Mouse (Mus musculus) testis, adult 2 months (tissue): ENCODE data around the gene Cers1. TPM values are rescaled to one million over a fixed set of nuclear protein-coding genes. Genes with fewer than 3 reads are reported as not detected.

Experiments
- H3K27ac ChIP-seq: fragments of 200-500 bp; 2 replicates; pipeline ENCODE4 v1.5.1; 2012; ENCODE audit warnings: low read depth, low read length; ENCODE audit not compliant: control insufficient read depth, insufficient read depth
- H3K27me3 ChIP-seq: fragments of 200-500 bp; 2 replicates; pipeline ENCODE4 v1.6.1; 2012; ENCODE audit warnings: mild to moderate bottlenecking, low read length, moderate library complexity; ENCODE audit not compliant: control insufficient read depth, insufficient read depth
- H3K36me3 ChIP-seq: fragments of 200-500 bp; 2 replicates; pipeline ENCODE4 v1.6.1; 2012; ENCODE audit warnings: mild to moderate bottlenecking, low read length; ENCODE audit not compliant: control insufficient read depth, insufficient read depth
- H3K4me1 ChIP-seq: fragments of 200-500 bp; 2 replicates; pipeline ENCODE4 v1.6.1; 2012; ENCODE audit warnings: low read length; ENCODE audit not compliant: control insufficient read depth, insufficient read depth
- H3K4me3 ChIP-seq: fragments of 200-500 bp; 2 replicates; pipeline ENCODE4 v1.5.1; 2012; ENCODE audit warnings: low read depth, mild to moderate bottlenecking, low read length, moderate library complexity, mixed read lengths; ENCODE audit not compliant: control insufficient read depth
- CTCF ChIP-seq: fragments of 200-500 bp; IDR thresholded peaks from 2 replicates; pipeline ENCODE4 v1.5.1; 2012; ENCODE audit warnings: low read depth, mild to moderate bottlenecking, inconsistent platforms, low read length, moderate library complexity; ENCODE audit not compliant: control insufficient read depth, insufficient read depth, insufficient replicate concordance
- POLR2A ChIP-seq: fragments of 200-500 bp; IDR thresholded peaks from 2 replicates; pipeline ENCODE4 v1.6.1; 2012; ENCODE audit warnings: low read depth, mild to moderate bottlenecking, inconsistent platforms, low read length, moderate library complexity; ENCODE audit not compliant: control insufficient read depth
- polyA plus RNA-seq: library from polyadenylated mRNA; depleted of rRNA; stranded (reverse); fragments of >200 nt; gene quantifications from 2 replicates; pipeline ENCODE4 v1.2.3, GENCODE M21; 2012

The Cers1 gene
- polyA plus RNA-seq, 1 experiment = 0.43 TPM

- Histone ChIP-seq H3K4me3 (no peak overlapping the region), H3K27me3 (no peaks in the 10 kb centered on the region), H3K36me3 (peaks cover 5% of the 10 kb centered on the region), H3K27ac (no peak overlapping the region), H3K4me1 (peaks cover 35% of the 10 kb centered on the region)
- TF ChIP-seq CTCF (no peak), POLR2A (no peak)
These were observed 16.0 kb downstream of the Cers1 start for GRCm38 (mm10) chr8:70331526-70331925.

DNA sequence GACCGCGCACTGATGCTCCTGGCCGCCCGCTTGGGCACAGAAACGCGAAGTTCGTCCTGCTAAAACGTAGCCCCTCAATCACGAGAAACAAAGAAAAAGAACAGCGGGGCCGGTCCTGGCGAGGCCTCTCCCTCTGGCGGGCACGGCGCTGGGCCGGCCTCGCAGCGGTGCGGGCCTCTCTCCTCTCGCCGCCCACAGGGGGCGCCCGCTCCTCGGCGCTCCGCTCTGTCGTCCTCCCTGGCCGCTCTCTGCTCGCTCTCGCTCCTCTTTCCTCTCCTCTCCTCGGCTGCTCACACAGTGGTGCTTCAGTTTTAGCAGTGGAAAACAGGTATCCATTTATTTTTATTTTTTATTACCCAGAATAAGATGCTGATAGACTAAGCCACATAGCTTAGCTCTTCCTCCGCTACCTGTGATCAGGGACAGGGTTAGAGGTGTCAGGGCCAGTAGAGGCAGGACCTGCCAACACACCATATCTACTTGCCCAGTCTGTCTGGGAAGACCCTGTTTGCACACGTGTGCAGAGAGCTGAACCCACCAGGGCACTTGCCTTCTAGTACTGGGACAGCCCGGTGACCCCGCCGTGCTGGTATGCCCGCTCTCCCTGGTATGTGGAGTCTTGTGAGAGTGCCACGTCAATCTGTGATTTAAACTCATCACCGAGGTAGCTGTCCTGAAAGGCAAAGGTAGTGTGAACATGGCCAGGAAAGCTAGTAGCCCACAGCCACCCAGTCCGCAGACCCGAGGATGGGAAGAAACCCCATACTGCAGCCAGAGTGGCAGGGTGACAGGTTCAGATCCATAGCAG is 16.7 kb downstream of the Cers1 start:
- Histone ChIP-seq H3K4me3 (no peak overlapping the region; the same call in 1 of the 2 replicates), H3K36me3 (peaks cover 5% of the 10 kb centered on the region), H3K27ac (no peak overlapping the region), H3K27me3 (no peaks in the 10 kb centered on the region), H3K4me1 (peaks cover 35% of the 10 kb centered on the region)
- TF ChIP-seq POLR2A (no peak), CTCF (peak; percentile 60)

DNA sequence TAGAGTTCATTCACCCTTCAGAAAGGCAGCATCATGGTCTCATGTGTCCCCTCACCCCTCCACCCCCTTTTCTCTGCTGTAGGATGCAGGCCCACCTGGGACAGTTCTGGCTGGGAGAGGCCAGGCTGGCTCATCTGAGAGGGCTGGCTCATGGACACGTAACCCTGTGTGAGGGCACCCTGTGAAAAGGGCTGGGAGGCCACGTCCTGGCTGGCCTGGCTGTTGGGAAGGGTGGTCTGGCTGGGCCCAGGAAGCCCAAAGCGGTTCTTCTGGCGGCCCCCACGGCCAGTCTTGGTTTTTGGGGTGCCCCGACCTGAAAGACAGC is 17.3 kb downstream of the Cers1 start:
- Histone ChIP-seq H3K4me3 (no peak overlapping the region), H3K4me1 (peaks cover 35% of the 10 kb centered on the region), H3K36me3 (peaks cover 5% of the 10 kb centered on the region), H3K27me3 (no peaks in the 10 kb centered on the region), H3K27ac (no peak overlapping the region)
- TF ChIP-seq CTCF (no peak), POLR2A (no peak)

DNA sequence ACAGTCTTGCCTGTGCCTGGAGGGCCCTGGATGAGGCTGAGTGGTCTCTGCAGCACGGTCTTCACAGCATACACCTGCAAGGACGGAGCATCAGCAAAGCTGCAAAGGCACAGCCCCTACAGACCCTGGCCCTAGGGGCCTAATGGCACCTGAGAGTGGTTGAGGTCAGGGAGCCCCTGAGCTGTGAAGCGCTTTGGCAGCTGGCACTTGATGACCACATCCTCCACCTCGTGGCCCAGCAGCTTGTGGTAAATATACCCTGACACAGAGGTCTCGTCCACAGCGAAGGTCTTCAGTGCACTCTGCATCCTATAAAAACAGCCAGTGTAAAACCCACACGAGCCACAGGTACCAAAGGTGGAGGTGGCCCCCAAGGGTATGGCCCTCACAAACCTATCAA is 23.4 kb downstream of the Cers1 start:
- H3K4me3 ChIP-seq = no peak overlapping the region
- no peaks in the 10 kb centered on the region for H3K27me3 ChIP-seq
- no peak for TF ChIP-seq CTCF
- no peak for TF ChIP-seq POLR2A
- H3K27ac ChIP-seq = no peak overlapping the region
- H3K4me1 ChIP-seq = no peaks in the 10 kb centered on the region; the same call in 1 of the 2 replicates
- peaks cover 3% of the 10 kb centered on the region for H3K36me3 ChIP-seq

DNA sequence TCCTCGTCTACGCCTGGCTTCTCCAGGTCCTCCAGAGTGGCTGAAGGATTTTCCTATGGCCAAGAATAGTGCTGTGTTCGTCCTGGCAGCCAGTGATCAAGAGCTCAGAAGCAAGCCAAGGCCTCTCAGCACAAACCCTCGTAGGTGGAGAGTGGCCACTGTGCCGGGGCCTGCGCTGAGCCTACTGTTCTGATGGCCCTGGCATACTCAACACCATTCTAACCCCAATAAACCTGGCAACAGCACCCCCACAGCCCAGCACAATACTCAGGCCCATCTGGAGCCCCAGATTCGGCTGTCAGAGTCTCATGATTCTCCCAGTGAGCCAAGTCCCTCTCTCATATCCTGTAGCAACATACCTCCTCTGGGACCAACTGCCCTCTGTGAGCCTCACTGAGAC is 25.1 kb downstream of the Cers1 start:
- H3K27ac ChIP-seq = no peak overlapping the region
- no peaks in the 10 kb centered on the region; the same call in 1 of the 2 replicates for H3K4me1 ChIP-seq
- TF ChIP-seq CTCF = no peak
- TF ChIP-seq POLR2A = no peak
- no peaks in the 10 kb centered on the region; the same call in none of the 2 replicates for H3K36me3 ChIP-seq
- no peak overlapping the region for H3K4me3 ChIP-seq
- H3K27me3 ChIP-seq = no peaks in the 10 kb centered on the region

DNA sequence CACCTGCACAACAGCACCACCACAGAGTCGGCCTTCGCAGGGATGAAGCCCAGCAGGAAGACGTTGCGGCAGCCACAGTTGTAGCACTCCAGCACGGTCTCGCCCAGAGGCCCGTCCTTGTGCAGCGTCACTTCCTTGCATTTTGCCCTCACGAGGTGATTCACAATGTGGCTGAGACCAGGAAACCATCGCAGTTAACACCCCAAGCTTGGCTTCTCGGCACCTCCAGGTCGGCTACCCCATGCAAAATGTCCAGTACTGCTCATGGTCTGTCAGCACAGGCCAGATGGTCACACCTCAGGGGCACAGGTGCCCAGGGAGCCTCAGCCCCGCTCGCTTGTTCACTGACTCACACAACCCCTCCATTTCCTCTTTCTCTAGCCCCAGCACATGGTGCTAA is 26.4 kb downstream of the Cers1 start:
- Histone ChIP-seq H3K4me1 (no peaks in the 10 kb centered on the region; the same call in 1 of the 2 replicates), H3K4me3 (peak overlapping the region; percentile 62), H3K27me3 (no peaks in the 10 kb centered on the region), H3K36me3 (no peaks in the 10 kb centered on the region; the same call in none of the 2 replicates), H3K27ac (no peak overlapping the region)
- no peak for TF ChIP-seq POLR2A
- no peak for TF ChIP-seq CTCF

DNA sequence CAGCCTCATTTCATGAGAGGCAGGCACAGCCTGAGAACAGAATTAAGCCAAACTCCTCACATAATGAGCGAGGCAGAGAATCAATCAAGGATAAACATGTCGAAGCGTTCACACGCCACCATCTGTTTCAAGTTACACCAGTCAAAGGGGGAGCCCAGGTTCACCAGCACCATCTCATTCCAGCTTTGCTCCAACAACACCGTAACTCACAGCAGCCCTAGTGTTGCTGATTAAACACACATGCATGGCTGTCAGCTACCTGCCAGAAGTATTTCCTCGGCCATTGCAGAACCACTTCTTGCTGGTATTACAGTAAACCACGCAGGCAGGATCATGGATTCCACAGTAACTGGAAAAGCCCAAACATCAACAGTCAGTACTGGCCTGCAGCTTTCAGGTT is 27.5 kb downstream of the Cers1 start:
- no peaks in the 10 kb centered on the region for H3K27me3 ChIP-seq
- no peak overlapping the region for H3K27ac ChIP-seq
- H3K4me3 ChIP-seq = no peak overlapping the region
- TF ChIP-seq POLR2A = no peak
- TF ChIP-seq CTCF = no peak
- H3K36me3 ChIP-seq = no peaks in the 10 kb centered on the region; the same call in none of the 2 replicates
- no peaks in the 10 kb centered on the region for H3K4me1 ChIP-seq

DNA sequence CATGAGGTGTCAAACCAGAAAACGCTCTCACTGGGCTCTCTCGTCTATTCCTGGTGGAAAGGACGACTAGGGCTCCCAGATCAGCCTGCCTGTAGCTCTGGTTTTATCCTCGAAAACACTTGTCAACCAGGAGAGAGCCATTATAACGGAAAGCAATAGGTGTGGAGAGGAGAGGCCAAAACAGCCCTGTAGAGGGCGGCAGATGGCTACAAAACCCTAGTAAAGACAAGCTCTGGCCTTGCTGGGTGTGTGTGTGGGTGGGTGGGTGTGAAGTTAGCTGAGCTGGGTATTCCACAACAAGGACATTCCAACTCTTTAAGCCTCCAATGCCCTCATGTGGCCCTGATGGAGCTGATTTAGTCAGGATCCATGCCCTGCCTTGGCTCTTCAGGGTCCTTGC is 28.1 kb downstream of the Cers1 start:
- H3K27ac ChIP-seq = no peak overlapping the region
- TF ChIP-seq POLR2A (no peak), CTCF (no peak)
- H3K4me3 ChIP-seq = no peak overlapping the region
- no peaks in the 10 kb centered on the region; the same call in none of the 2 replicates for H3K4me1 ChIP-seq
- no peaks in the 10 kb centered on the region; the same call in none of the 2 replicates for H3K36me3 ChIP-seq
- H3K27me3 ChIP-seq = no peaks in the 10 kb centered on the region
